Mouse (Mus musculus): ENCODE data around the gene Gid8.

- TF ChIP-seq CTCF (conservative IDR thresholded peaks at IDR 0.05; ENCODE audit: insufficient read depth, insufficient read length, low read depth, low read length) (no peak), POLR2A (IDR thresholded peaks at IDR 0.05; ENCODE audit: low read depth, low read length) (no peak)
Observed at GRCm38 (mm10) chr2:180742820-180743219, 32.9 kb downstream of the Gid8 start.

Data from kidney, adult 2 months (tissue).